Mouse (Mus musculus): ENCODE results near the gene Dnah14.
A peak's percentile ranks its signal among the peaks of the same experiment; 100 is the strongest.

GRCm38 (mm10) chr1:181545044-181545772, 31.2 kb upstream of the Dnah14 start:
- TF ChIP-seq CTCF (IDR thresholded peaks at IDR 0.05; ENCODE audit: borderline replicate concordance, extremely low read depth, insufficient read depth, insufficient read length) (peak; percentile 87), POLR2A (IDR thresholded peaks at IDR 0.05; ENCODE audit: borderline replicate concordance, extremely low read depth, insufficient read depth, insufficient read length, poor library complexity, severe bottlenecking) (no peak)
